Comparison of ENCODE assay signal across 10 mouse cellular contexts in the genomic region with DNA sequence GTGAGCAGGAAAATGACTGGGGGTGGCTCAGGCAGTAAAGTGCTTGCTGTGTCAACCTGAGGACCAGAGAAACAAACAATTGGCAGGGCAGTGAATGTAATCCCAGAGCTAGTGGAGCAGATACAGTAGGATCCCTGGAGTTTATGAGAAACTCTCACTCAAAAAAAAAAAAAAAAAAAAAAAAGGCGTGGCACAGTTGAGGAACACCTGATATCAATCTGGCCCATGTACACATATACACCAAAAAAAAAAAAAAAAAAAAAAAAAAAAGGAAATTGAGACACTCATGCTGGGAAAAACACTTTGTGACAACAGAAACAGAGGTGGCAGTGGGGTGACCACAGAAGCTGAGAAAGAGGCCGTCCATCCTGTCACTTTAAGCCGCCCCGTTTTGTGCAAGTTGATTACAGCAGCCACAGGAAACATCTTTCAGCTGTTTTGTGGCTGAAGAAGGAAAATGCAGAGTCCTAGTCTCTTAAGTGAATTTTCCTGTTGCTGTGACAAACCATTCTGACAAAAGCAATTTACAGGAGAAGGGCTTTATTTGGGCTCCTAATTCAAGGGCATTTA. TPM values are rescaled to one million over a fixed set of nuclear protein-coding genes. Genes with fewer than 3 reads are reported as not detected.
DNase-seq lines count a peak whose midpoint lies in the region; ATAC-seq and TF ChIP-seq lines count a peak whose summit lies in the region.
"Had no signal": no experiment of that assay in that cellular context is flagged by ENCODE, and none has a peak within 500 bp of the region (broad histone marks: within the 10 kb centered on the region; RNA-seq: fewer than 3 reads in every experiment).

No protein-coding gene starts in this region.

- no peak overlapping the region for H3K4me3 ChIP-seq in kidney, embryonic 15.5 days (replicated peaks)
- no peak overlapping the region for H3K4me3 ChIP-seq in MEL (ENCODE audit: control insufficient read depth in 1 of 2, insufficient read depth in 1 of 2, low read depth in 2 of 2, low read length in 2 of 2)
- H3K4me3 ChIP-seq in liver, postnatal 0 days (ENCODE audit: low read depth, low read length): no peak overlapping the region

- ATAC-seq in kidney, embryonic 15.5 days (replicated peaks; ENCODE audit: low FRiP score): no peak
- 0 out of 2 replicates have a peak, but pooled peaks have one; percentile 29 for ATAC-seq in liver, postnatal 0 days

- WGBS in kidney, embryonic 15.5 days: 59% methylated on average over 4 of the region's 4 CpGs
- WGBS in liver, postnatal 0 days (ENCODE audit: insufficient replicate concordance): 10% methylated on average over 4 of the region's 4 CpGs

- peak overlapping the region; percentile 74 for H3K27ac ChIP-seq in kidney, embryonic 15.5 days
- no peak overlapping the region for H3K27ac ChIP-seq in MEL (ENCODE audit: control insufficient read depth, low read depth, low read length)
- H3K27ac ChIP-seq in liver, postnatal 0 days (ENCODE audit: low read depth): peak overlapping the region; percentile 82

- no peak overlapping the region for H3K9ac ChIP-seq in kidney, embryonic 15.5 days
- no peak overlapping the region for H3K9ac ChIP-seq in MEL (ENCODE audit: control insufficient read depth, low read depth, low read length, poor library complexity, severe bottlenecking)
- H3K9ac ChIP-seq in liver, postnatal 0 days (replicated peaks): no peak overlapping the region

- H3K9me3 ChIP-seq in kidney, embryonic 15.5 days (replicated peaks): no peaks in the 10 kb centered on the region
- H3K9me3 ChIP-seq in MEL (replicated peaks; ENCODE audit: insufficient read depth, low read length): no peaks in the 10 kb centered on the region
- no peaks in the 10 kb centered on the region for H3K9me3 ChIP-seq in liver, postnatal 0 days (ENCODE audit: low read length)

- no peak for DNase-seq in kidney, postnatal 36 days
- DNase-seq in CD4-positive helper T cell, adult 2 months (ENCODE audit: low read depth, low spot score): peak; percentile 80
- peak; percentile 41 for DNase-seq in MEL (ENCODE audit: low read depth, low spot score)
- DNase-seq in liver, postnatal 0 days: no peak
- DNase-seq in adrenal gland, postnatal 10 days: no peak
- no peak for DNase-seq in cerebellum, postnatal 14 days
- DNase-seq: gastrocnemius, postnatal 36 days; kidney, postnatal 4 days; retina, postnatal 1 day had no signal

- no peaks in the 10 kb centered on the region for H3K36me3 ChIP-seq in kidney, embryonic 15.5 days
- H3K36me3 ChIP-seq in MEL (ENCODE audit: control insufficient read depth in 1 of 2, insufficient read depth in 2 of 2, low read length in 2 of 2): 0 out of 4 replicates have a peak, but pooled peaks cover 0 to 3% of the 10 kb centered on the region in 2 experiments
- no peaks in the 10 kb centered on the region for H3K36me3 ChIP-seq in liver, postnatal 0 days (replicated peaks; ENCODE audit: insufficient read depth, low read length)

- no peak overlapping the region for H3K4me2 ChIP-seq in kidney, embryonic 15.5 days
- H3K4me2 ChIP-seq in liver, postnatal 0 days (ENCODE audit: low read depth, low read length): peak overlapping the region; percentile 22

- no peaks in the 10 kb centered on the region for H3K79me2 ChIP-seq in MEL (ENCODE audit: control insufficient read depth, insufficient read depth, low read length, poor library complexity)

- TF ChIP-seq RAD21 in MEL (IDR thresholded peaks at IDR 0.05; ENCODE audit: low read depth, low read length): no peak

- no peaks in the 10 kb centered on the region for H3K27me3 ChIP-seq in kidney, embryonic 15.5 days
- peaks cover 0 to 2% of the 10 kb centered on the region in 2 experiments; a peak in 3 of 4 replicates for H3K27me3 ChIP-seq in MEL (ENCODE audit: control insufficient read depth in 1 of 2, insufficient read depth in 2 of 2, low read length in 2 of 2)
- no peaks in the 10 kb centered on the region for H3K27me3 ChIP-seq in liver, postnatal 0 days (ENCODE audit: insufficient read depth, low read length)

- TF ChIP-seq POLR2A in MEL (IDR thresholded peaks at IDR 0.05; ENCODE audit: control insufficient read depth in 1 of 2, insufficient read depth in 1 of 2, low read depth in 1 of 2, low read length in 2 of 2, poor library complexity in 1 of 2): no peak

- no peak for TF ChIP-seq EP300 in MEL (IDR thresholded peaks at IDR 0.05; ENCODE audit: low read depth in 1 of 2, low read length in 2 of 2)
- TF ChIP-seq EP300 in liver, postnatal 0 days (IDR thresholded peaks at IDR 0.05; ENCODE audit: low read depth): no peak

- TF ChIP-seq CTCF in MEL (IDR thresholded peaks at IDR 0.05 in 2 of 3, conservative IDR thresholded peaks at IDR 0.05 in 1 of 3; ENCODE audit: control insufficient read depth in 1 of 3, insufficient read depth in 1 of 3, low read depth in 2 of 3, low read length in 3 of 3, poor library complexity in 1 of 3, severe bottlenecking in 1 of 3): no peak
- TF ChIP-seq CTCF in liver, postnatal 0 days (IDR thresholded peaks at IDR 0.05; ENCODE audit: low read depth): no peak

- H3K4me1 ChIP-seq in kidney, embryonic 15.5 days: peaks cover 10% of the 10 kb centered on the region
- peaks cover 0 to 3% of the 10 kb centered on the region in 2 experiments; a peak in 1 of 4 replicates for H3K4me1 ChIP-seq in MEL (ENCODE audit: control insufficient read depth in 1 of 2, insufficient read depth in 2 of 2, low read length in 2 of 2)
- H3K4me1 ChIP-seq in liver, postnatal 0 days (ENCODE audit: insufficient read depth): peaks cover 5% of the 10 kb centered on the region; the same call in 1 of the 2 replicates

TF ChIP-seq in MEL, 35 proteins besides CTCF, POLR2A, EP300 and RAD21:
- TF ChIP-seq ZNF384 (IDR thresholded peaks at IDR 0.05; ENCODE audit: low read depth, low read length): peak; percentile 99
- TF ChIP-seq ZMIZ1 (IDR thresholded peaks at IDR 0.05; ENCODE audit: low read depth, low read length): no peak
- no peak for TF ChIP-seq BHLHE40 (IDR thresholded peaks at IDR 0.05; ENCODE audit: borderline replicate concordance, low read depth, low read length)
- 0 out of 2 replicates have a peak, but pooled peaks have one; percentile 17 for TF ChIP-seq HCFC1 (IDR thresholded peaks at IDR 0.05; ENCODE audit: low read depth, low read length)
- no peak for TF ChIP-seq JUND (IDR thresholded peaks at IDR 0.05; ENCODE audit: low read depth, low read length)

RNA-seq across cellular contexts. Expression of gene Ube2h, which starts 21.7 kb away (rescaled TPM):
- polyA plus RNA-seq in kidney, embryonic 15.5 days (2015; fragmentation: Nextera tagmentation; extraction: Ambion mirVana): 50.6 and 50.9 TPM in 2 replicates
- total RNA-seq in MEL (2012; rRNA removed): 4.0 and 4.2 TPM in 2 replicates
- polyA plus RNA-seq in MEL (2012; ENCODE audit: insufficient read depth in 1 of 2, insufficient read length in 2 of 2, low read depth in 1 of 2, low replicate concordance in 2 of 2, missing spikeins in 1 of 2): 1 to 10 TPM in 1 of 2 experiments, not detected in 1; 7.4 TPM
- polyA plus RNA-seq in liver, postnatal 0 days (2015; fragmentation: Nextera tagmentation; extraction: Ambion mirVana): 18.2 and 23.5 TPM in 2 replicates
- total RNA-seq in adrenal gland, postnatal 10 days (2021): 100 to 1,000 TPM; 106 to 117 TPM

Comparison
In these comparisons a context has a peak if more than half of its experiments do, and no peak if none do; other contexts are left out.
1. DNase-seq: peak in CD4-positive helper T cell, adult 2 months (single experiment) and MEL (single experiment); none in kidney, postnatal 36 days (0 of 2), liver, postnatal 0 days (single experiment), adrenal gland, postnatal 10 days (single experiment) and cerebellum, postnatal 14 days (0 of 2).